Mouse (Mus musculus) heart, postnatal 0 days (tissue): Measurements from ENCODE around the gene 4930452B06Rik. TPM values are rescaled to one million over a fixed set of nuclear protein-coding genes. Genes with fewer than 3 reads are reported as not detected.

ENCODE experiments used
- ATAC-seq: fragments of 200-750 bp; cut with Nextera tagmentation; 2 replicates; pipeline ENCODE4 v1.8.0; 2017; ENCODE audit warnings: low read depth, moderate number of reproducible peaks, moderate library complexity; ENCODE audit not compliant: insufficient read depth
- DNase-seq: peaks from one replicate; pipeline ENCODE4 v3.0.0-alpha.2; 2016; ENCODE audit warnings: low spot score
- H3K27ac ChIP-seq: fragments of 300-500 bp; sonication (generic); 2 replicates; pipeline ENCODE4 v1.5.1; 2014; ENCODE audit warnings: low read depth, mild to moderate bottlenecking
- H3K27me3 ChIP-seq: fragments of 300-500 bp; sonication (generic); 2 replicates; pipeline ENCODE4 v1.6.1; 2014; ENCODE audit warnings: low read length, mixed read lengths; ENCODE audit not compliant: control insufficient read depth, insufficient read depth
- H3K36me3 ChIP-seq: fragments of 300-500 bp; sonication (generic); replicated peaks from 2 replicates; pipeline ENCODE4 v1.6.1; 2014; ENCODE audit warnings: low read length, mixed read lengths; ENCODE audit not compliant: control insufficient read depth, insufficient read depth
- H3K4me1 ChIP-seq: fragments of 300-500 bp; sonication (generic); 2 replicates; pipeline ENCODE4 v1.6.1; 2014; ENCODE audit warnings: antibody characterized with exemption; ENCODE audit not compliant: control insufficient read depth, insufficient read depth
- H3K4me2 ChIP-seq: fragments of 300-500 bp; sonication (generic); 2 replicates; pipeline ENCODE4 v1.6.1; 2014; ENCODE audit warnings: low read depth, mild to moderate bottlenecking, low read length, moderate library complexity
- H3K4me3 ChIP-seq: fragments of 300-500 bp; sonication (generic); 2 replicates; pipeline ENCODE4 v1.5.1; 2014; ENCODE audit warnings: low read depth, low read length
- H3K9ac ChIP-seq: fragments of 300-500 bp; sonication (generic); replicated peaks from 2 replicates; pipeline ENCODE4 v1.6.1; 2014; ENCODE audit warnings: low read depth, low read length, mixed read lengths
- H3K9me3 ChIP-seq: fragments of 300-500 bp; sonication (generic); replicated peaks from 2 replicates; pipeline ENCODE4 v1.6.1; 2016; ENCODE audit warnings: low read length; ENCODE audit not compliant: control insufficient read depth
- CTCF ChIP-seq: IDR thresholded peaks from 2 replicates; pipeline ENCODE4 v1.5.1; 2016; ENCODE audit warnings: antibody characterized with exemption, control low read depth, low read depth
- EP300 ChIP-seq: IDR thresholded peaks from 2 replicates; pipeline ENCODE4 v1.6.1; 2016; ENCODE audit warnings: antibody characterized with exemption, low read depth
- WGBS: fragments of 180-500 bp; shearing (Covaris S2); extraction: QIAGEN DNeasy Blood & Tissue Kit; methylation state at CpG from one replicate; pipeline ENCODE4 v1.1.7; 2014; 5-methylcytosine and 5-hydroxymethylcytosine counted together
- polyA plus RNA-seq: library from polyadenylated mRNA; unstranded; fragments of >200 nt; fragmentation: Nextera tagmentation; extraction: Ambion mirVana; gene quantifications from 2 replicates; pipeline ENCODE4 v1.2.1, GENCODE M21; 2015
- total RNA-seq: library from RNA; depleted of rRNA; stranded (reverse); fragments of >200 nt; gene quantifications from 2 replicates; pipeline ENCODE4 v1.2.3, GENCODE M21; 2014; ENCODE audit warnings: low replicate concordance

4930452B06Rik gene
- total and polyA plus RNA-seq, 2 experiments from 2014 or later: 6.2 to 16.3 TPM

- no peak overlapping the region for H3K4me3 ChIP-seq
- no peak for ATAC-seq
- H3K36me3 ChIP-seq: no peaks in the 10 kb centered on the region
- H3K9ac ChIP-seq: no peak overlapping the region
- H3K27ac ChIP-seq: no peak overlapping the region
- no peak for TF ChIP-seq EP300
- no peak overlapping the region for H3K4me2 ChIP-seq
- no peaks in the 10 kb centered on the region for H3K9me3 ChIP-seq
- H3K4me1 ChIP-seq: no peaks in the 10 kb centered on the region
- no peak for DNase-seq
- no peaks in the 10 kb centered on the region for H3K27me3 ChIP-seq
Observed at GRCm38 (mm10) chr14:8449299-8449698, 216.7 kb downstream of the 4930452B06Rik start.

DNA sequence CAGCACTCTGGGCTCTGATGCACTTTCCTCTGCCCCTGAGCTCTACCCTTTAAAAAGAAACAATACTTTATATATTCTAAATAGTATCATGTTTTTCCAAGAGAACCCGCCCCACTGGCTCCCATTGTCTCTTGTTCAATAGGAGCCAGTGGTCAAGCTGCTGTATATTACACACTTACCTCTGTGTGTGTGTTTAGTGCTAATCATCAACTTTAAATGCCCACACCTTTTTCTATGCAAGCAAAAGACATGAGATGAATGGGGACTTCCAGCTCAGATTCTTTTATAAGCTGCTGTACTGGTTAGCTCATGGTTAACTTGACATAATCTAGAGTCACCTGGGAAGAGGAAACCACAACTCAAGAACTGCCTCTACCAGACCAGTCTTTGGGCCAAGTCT, 218.7 kb downstream of the 4930452B06Rik start:
- no peak overlapping the region for H3K4me3 ChIP-seq
- no peak for ATAC-seq
- no peaks in the 10 kb centered on the region for H3K9me3 ChIP-seq
- no peak for DNase-seq
- no peaks in the 10 kb centered on the region for H3K4me1 ChIP-seq
- no peak overlapping the region for H3K4me2 ChIP-seq
- no peaks in the 10 kb centered on the region for H3K27me3 ChIP-seq
- no peak overlapping the region for H3K9ac ChIP-seq
- H3K27ac ChIP-seq: no peak overlapping the region
- WGBS: 89% methylated on average over 1 of the region's 1 CpGs
- no peak for TF ChIP-seq CTCF
- TF ChIP-seq EP300: no peak
- no peaks in the 10 kb centered on the region for H3K36me3 ChIP-seq

- Histone ChIP-seq H3K9ac (no peak overlapping the region), H3K27ac (no peak overlapping the region), H3K9me3 (no peaks in the 10 kb centered on the region), H3K27me3 (no peaks in the 10 kb centered on the region), H3K4me2 (no peak overlapping the region), H3K4me1 (no peaks in the 10 kb centered on the region), H3K4me3 (no peak overlapping the region), H3K36me3 (no peaks in the 10 kb centered on the region)
- ATAC-seq (no peak), DNase-seq (no peak)
- TF ChIP-seq CTCF: no peak
- 91% methylated on average over 2 of the region's 2 CpGs for WGBS
Observed at GRCm38 (mm10) chr14:8444363-8444762, 221.7 kb downstream of the 4930452B06Rik start.

- no peak for TF ChIP-seq CTCF
- no peak for TF ChIP-seq EP300
- H3K4me3 ChIP-seq: no peak overlapping the region
- DNase-seq (no peak), ATAC-seq (no peak)
- no peak overlapping the region for H3K27ac ChIP-seq
- no peaks in the 10 kb centered on the region for H3K9me3 ChIP-seq
- 68% methylated on average over 3 of the region's 3 CpGs for WGBS
- H3K36me3 ChIP-seq: no peaks in the 10 kb centered on the region
- no peaks in the 10 kb centered on the region for H3K27me3 ChIP-seq
- H3K9ac ChIP-seq: no peak overlapping the region
- H3K4me2 ChIP-seq: no peak overlapping the region
- no peaks in the 10 kb centered on the region for H3K4me1 ChIP-seq
Observed at GRCm38 (mm10) chr14:8442691-8443090, 223.3 kb downstream of the 4930452B06Rik start.

- DNase-seq: no peak
- H3K9ac ChIP-seq: no peak overlapping the region
- no peaks in the 10 kb centered on the region for H3K27me3 ChIP-seq
- 50% methylated on average over 3 of the region's 3 CpGs for WGBS
- no peak overlapping the region for H3K27ac ChIP-seq
- no peaks in the 10 kb centered on the region for H3K36me3 ChIP-seq
- TF ChIP-seq EP300 (no peak), CTCF (no peak)
- H3K4me2 ChIP-seq: no peak overlapping the region
- no peak overlapping the region for H3K4me3 ChIP-seq
- H3K9me3 ChIP-seq: no peaks in the 10 kb centered on the region
- ATAC-seq: no peak
- no peaks in the 10 kb centered on the region for H3K4me1 ChIP-seq
Observed at GRCm38 (mm10) chr14:8441623-8442022, 224.4 kb downstream of the 4930452B06Rik start.

DNA sequence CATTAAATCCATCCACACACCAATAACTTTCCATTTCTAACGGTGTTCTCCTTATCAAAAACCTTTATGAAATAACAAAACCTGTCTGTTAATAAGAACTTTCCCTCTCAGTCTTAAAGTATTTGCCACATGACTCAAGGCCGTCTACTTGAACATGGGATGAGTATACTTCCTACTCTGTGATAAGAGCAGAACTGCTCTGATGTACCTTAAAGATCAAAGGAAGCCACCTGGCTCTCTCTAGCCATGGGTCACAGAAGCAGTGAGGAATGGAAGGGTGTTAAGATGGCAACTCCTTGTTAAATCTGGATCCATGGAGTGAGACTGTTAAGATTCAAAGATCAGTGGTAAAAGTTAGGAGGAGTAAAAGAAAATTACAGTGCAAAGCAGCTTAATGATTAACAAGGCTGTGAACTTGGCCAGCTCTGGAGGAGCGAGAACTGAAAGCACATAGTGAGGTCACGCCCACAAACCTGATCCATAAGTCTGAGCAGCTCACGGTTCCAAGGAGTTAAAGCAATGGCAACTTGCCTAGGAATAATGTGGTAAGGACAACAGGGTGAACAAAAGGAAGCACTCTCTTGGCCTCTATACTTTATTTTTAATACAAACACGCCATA, 235.3 kb downstream of the 4930452B06Rik start:
- H3K27me3 ChIP-seq: no peaks in the 10 kb centered on the region
- ATAC-seq (no peak), DNase-seq (no peak)
- no peaks in the 10 kb centered on the region for H3K9me3 ChIP-seq
- H3K9ac ChIP-seq: no peak overlapping the region
- TF ChIP-seq CTCF (no peak), EP300 (no peak)
- no peaks in the 10 kb centered on the region for H3K4me1 ChIP-seq
- H3K4me2 ChIP-seq: no peak overlapping the region
- WGBS: 74% methylated on average over 6 of the region's 6 CpGs
- H3K4me3 ChIP-seq: no peak overlapping the region
- H3K27ac ChIP-seq: no peak overlapping the region
- H3K36me3 ChIP-seq: no peaks in the 10 kb centered on the region
